Mouse (Mus musculus) kidney, postnatal 0 days (tissue): ENCODE measurements around the gene Mfap2. TPM values are rescaled to one million over a fixed set of nuclear protein-coding genes. Genes with fewer than 3 reads are reported as not detected.

Experiments
- ATAC-seq: fragments of 200-750 bp; cut with Nextera tagmentation; replicated peaks from 2 replicates; pipeline ENCODE4 v1.8.0; 2017; ENCODE audit warnings: low read depth, moderate number of reproducible peaks, moderate TSS enrichment, moderate library complexity; ENCODE audit not compliant: low FRiP score
- DNase-seq: peaks from one replicate; pipeline ENCODE4 v3.0.0-alpha.2; 2016; ENCODE audit warnings: low spot score
- H3K27ac ChIP-seq: fragments of 300-500 bp; sonication (generic); 2 replicates; pipeline ENCODE4 v1.5.1; 2014; ENCODE audit warnings: mild to moderate bottlenecking
- H3K27me3 ChIP-seq: fragments of 300-500 bp; sonication (generic); 2 replicates; pipeline ENCODE4 v1.6.1; 2014; ENCODE audit warnings: low read length, mixed read lengths; ENCODE audit not compliant: insufficient read depth
- H3K36me3 ChIP-seq: fragments of 300-500 bp; sonication (generic); 2 replicates; pipeline ENCODE4 v1.6.1; 2014; ENCODE audit warnings: low read length, mixed read lengths; ENCODE audit not compliant: insufficient read depth
- H3K4me1 ChIP-seq: fragments of 300-500 bp; sonication (generic); replicated peaks from 2 replicates; pipeline ENCODE4 v1.6.1; 2014; ENCODE audit warnings: antibody characterized with exemption, low read length, mixed read lengths; ENCODE audit not compliant: insufficient read depth
- H3K4me2 ChIP-seq: fragments of 300-500 bp; sonication (generic); 2 replicates; pipeline ENCODE4 v1.6.1; 2014; ENCODE audit warnings: mild to moderate bottlenecking, low read length, moderate library complexity, mixed read lengths
- H3K4me3 ChIP-seq: fragments of 300-500 bp; sonication (generic); replicated peaks from 2 replicates; pipeline ENCODE4 v1.5.1; 2014; ENCODE audit warnings: low read depth, low read length
- H3K9ac ChIP-seq: fragments of 300-500 bp; sonication (generic); 2 replicates; pipeline ENCODE4 v1.6.1; 2014; ENCODE audit warnings: low read depth, low read length
- H3K9me3 ChIP-seq: fragments of 300-500 bp; sonication (generic); replicated peaks from 2 replicates; pipeline ENCODE4 v1.6.1; 2016; ENCODE audit warnings: low read length, inconsistent platforms, mixed read lengths
- CTCF ChIP-seq: IDR thresholded peaks from 2 replicates; pipeline ENCODE4 v1.5.1; 2016; ENCODE audit warnings: antibody characterized with exemption, low read depth, mild to moderate bottlenecking, moderate library complexity
- WGBS: fragments of 180-500 bp; shearing (Covaris S2); extraction: QIAGEN DNeasy Blood & Tissue Kit; methylation state at CpG from one replicate; pipeline ENCODE4 v1.1.7; 2014; 5-methylcytosine and 5-hydroxymethylcytosine counted together
- polyA plus RNA-seq: library from polyadenylated mRNA; unstranded; fragments of >200 nt; fragmentation: Nextera tagmentation; extraction: Ambion mirVana; gene quantifications from 2 replicates; pipeline ENCODE4 v1.2.1, GENCODE M21; 2015

Gene Mfap2
- polyA plus RNA-seq, 1 experiment from 2014 or later = 330 TPM

DNA sequence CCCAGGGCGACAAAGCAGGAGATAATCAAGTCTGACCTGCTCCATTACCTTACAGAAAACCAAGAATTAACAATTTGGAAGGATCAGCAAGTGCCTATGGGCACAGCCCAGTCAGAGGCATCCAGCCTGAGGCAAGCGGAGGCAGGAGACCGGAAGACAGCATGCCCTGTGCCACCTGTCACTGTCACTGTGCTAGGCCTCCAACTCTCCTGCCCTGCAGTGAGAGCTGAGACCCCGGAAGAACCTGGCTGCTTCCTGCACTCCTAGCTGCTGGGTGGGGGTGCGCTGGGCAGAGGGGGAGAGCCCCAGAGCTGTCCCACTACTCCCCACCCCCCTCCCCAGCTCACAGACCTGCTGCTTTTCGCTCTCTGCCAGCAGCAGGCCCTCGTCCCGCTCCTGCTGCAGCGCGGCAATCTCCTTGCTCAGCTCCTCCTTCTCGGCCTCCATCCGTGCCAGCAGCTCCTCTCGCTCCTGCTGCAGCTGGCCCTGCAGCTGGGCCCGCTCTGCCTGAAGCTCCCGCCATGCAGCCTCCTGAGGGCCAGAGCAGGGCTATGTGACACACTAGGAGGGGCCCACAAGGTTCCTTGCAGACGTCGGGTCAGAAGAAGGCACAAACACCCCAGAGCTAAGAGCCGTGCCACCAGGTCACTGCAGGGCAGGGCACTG lies 20.5 kb downstream of the Mfap2 start:
- Histone ChIP-seq H3K36me3 (peaks cover 49% of the 10 kb centered on the region), H3K4me2 (no peak overlapping the region), H3K9me3 (no peaks in the 10 kb centered on the region), H3K27me3 (no peaks in the 10 kb centered on the region), H3K4me1 (no peaks in the 10 kb centered on the region), H3K9ac (no peak overlapping the region), H3K4me3 (no peak overlapping the region), H3K27ac (no peak overlapping the region)
- no peak for DNase-seq
- TF ChIP-seq CTCF = no peak
- WGBS = 91% methylated on average over 18 of the region's 18 CpGs
- no peak for ATAC-seq

DNA sequence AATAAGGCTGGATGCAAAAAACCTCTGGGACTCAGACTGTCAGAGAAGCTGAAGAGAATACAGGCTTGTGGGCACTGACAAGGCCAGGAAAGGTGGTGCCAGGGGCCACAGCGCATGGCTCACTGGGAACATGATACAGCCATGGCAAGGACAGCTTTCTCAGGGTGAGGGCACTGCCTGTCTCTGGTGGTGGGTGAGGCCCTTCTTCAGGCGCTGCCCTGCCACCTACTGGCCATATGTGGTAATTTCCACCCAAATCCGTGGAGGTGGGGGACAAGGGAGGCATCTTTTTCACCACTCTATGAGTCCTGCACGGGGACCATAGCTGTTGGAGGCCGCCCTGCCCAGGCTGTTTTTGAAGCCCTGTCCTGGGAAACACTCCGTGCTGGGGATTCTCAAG lies 21.5 kb downstream of the Mfap2 start:
- Histone ChIP-seq H3K4me3 (no peak overlapping the region), H3K4me1 (no peaks in the 10 kb centered on the region), H3K9ac (no peak overlapping the region), H3K9me3 (no peaks in the 10 kb centered on the region), H3K27me3 (no peaks in the 10 kb centered on the region), H3K4me2 (no peak overlapping the region), H3K36me3 (peaks cover 45% of the 10 kb centered on the region), H3K27ac (no peak overlapping the region)
- 7% methylated on average over 6 of the region's 6 CpGs for WGBS
- peak; percentile 90 for DNase-seq
- peak; percentile 95 for TF ChIP-seq CTCF
- ATAC-seq = peak; percentile 42

DNA sequence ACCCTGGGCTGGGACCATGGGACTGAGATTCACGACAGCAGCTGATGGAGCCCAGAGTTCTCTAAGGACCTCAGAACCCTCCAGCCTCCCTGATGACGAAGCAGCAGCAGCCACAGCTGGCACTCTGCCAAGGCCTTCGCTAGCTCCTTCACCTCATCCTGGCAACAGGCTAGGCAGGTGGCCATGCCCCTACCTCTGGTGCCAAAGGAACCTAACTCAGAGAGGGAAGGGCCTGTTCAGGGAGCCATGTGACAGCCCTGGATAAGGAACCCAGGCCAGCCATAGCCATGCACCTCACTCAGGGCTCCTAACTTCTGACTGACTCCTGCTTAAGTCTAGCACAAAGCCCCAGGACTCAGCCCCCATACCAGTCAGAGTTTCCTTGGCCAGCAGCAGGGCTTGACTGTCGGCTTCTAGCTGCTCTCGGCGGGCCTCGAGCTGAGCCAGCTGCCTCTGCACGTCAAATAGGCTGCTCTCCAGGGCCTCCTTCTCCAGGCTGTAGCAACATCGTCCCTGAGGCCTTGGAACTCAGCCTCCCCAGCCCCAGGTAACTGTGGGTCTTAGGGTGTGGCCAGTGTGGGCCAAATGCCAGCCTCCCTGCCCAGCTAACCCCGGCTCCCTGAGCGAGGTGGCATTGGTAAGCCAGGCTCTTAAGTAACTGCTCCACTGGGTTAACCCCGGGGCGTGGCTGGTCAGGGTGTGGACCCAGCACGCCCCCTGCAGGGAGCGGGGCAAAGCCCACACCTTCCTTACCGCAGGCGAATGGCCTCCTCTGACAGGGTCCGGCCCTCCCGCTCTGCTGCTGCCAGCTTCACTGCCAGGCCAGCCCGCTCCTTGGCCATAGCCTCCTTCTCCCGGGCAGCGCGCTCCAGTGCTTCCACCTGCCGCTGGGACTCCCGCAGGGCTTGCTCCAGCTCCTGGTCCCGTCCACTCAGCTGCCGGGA lies 23.7 kb downstream of the Mfap2 start:
- Histone ChIP-seq H3K36me3 (peaks cover 60% of the 10 kb centered on the region), H3K27ac (no peak overlapping the region), H3K4me1 (no peaks in the 10 kb centered on the region), H3K4me2 (no peak overlapping the region), H3K9ac (no peak overlapping the region), H3K4me3 (no peak overlapping the region), H3K27me3 (no peaks in the 10 kb centered on the region), H3K9me3 (no peaks in the 10 kb centered on the region)
- DNase-seq (no peak), ATAC-seq (peak; percentile 55; the same call in 1 of the 2 replicates)
- 63% methylated on average over 27 of the region's 27 CpGs for WGBS
- peak; percentile 41 for TF ChIP-seq CTCF

DNA sequence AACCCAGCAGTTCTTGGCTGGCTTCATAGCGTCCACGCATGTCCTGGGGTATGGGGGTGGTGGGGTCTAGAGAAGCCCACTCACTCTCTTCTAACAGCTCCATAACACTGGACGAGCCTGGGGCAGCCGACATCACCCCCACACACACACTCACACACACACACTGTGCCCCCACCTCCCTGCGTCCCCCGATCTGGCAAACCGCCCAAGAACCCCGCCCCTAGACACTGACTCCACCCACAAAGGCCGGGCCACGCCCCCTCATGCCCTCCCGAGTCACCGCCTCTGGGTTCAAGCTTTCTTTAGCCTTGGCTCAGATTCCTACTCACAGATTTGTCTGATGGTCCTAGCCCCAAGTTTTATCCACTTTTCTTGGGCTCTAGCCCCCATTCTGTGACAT lies 30.9 kb downstream of the Mfap2 start:
- DNase-seq (no peak), ATAC-seq (peak; percentile 40; the same call in 1 of the 2 replicates)
- no peak overlapping the region for H3K4me2 ChIP-seq

DNA sequence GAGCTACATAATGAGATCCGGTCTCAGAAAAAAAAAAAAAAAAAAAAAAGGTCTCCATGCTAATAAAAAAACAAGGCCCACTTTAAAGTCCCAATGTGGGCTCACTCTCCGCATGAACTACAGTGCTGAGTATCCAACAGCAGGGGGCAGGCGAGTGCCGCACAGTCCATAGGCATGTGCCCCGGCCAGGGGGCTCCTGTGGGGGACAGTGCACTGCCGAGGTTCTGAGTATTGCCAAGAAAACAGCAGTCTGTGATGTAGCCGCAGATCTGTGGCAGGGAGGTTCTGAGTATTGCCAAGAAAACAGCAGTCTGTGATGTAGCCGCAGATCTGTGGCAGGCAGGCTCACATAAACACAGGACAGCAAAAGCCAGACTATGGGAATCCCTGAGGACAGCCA lies 34.6 kb downstream of the Mfap2 start:
- Histone ChIP-seq H3K4me1 (peaks cover 11% of the 10 kb centered on the region; the same call in 1 of the 2 replicates), H3K4me2 (no peak overlapping the region), H3K27me3 (no peaks in the 10 kb centered on the region), H3K9me3 (no peaks in the 10 kb centered on the region), H3K36me3 (0 out of 2 replicates have a peak, but pooled peaks cover 21% of the 10 kb centered on the region), H3K27ac (peak overlapping the region; percentile 2; the same call in 1 of the 2 replicates), H3K9ac (no peak overlapping the region), H3K4me3 (no peak overlapping the region)
- 8% methylated on average over 8 of the region's 8 CpGs for WGBS
- peak; percentile 85 for TF ChIP-seq CTCF
- DNase-seq (peak; percentile 90), ATAC-seq (peak; percentile 50; the same call in 1 of the 2 replicates)

More for the DNA sequence above, 30.9 kb downstream of the Mfap2 start:
- TF ChIP-seq CTCF = no peak
- Histone ChIP-seq H3K4me3 (no peak overlapping the region), H3K27ac (no peak overlapping the region), H3K9me3 (no peaks in the 10 kb centered on the region), H3K27me3 (no peaks in the 10 kb centered on the region), H3K4me1 (no peaks in the 10 kb centered on the region), H3K36me3 (peaks cover 36% of the 10 kb centered on the region; the same call in 1 of the 2 replicates), H3K9ac (no peak overlapping the region)
- 39% methylated on average over 12 of the region's 12 CpGs for WGBS

DNA sequence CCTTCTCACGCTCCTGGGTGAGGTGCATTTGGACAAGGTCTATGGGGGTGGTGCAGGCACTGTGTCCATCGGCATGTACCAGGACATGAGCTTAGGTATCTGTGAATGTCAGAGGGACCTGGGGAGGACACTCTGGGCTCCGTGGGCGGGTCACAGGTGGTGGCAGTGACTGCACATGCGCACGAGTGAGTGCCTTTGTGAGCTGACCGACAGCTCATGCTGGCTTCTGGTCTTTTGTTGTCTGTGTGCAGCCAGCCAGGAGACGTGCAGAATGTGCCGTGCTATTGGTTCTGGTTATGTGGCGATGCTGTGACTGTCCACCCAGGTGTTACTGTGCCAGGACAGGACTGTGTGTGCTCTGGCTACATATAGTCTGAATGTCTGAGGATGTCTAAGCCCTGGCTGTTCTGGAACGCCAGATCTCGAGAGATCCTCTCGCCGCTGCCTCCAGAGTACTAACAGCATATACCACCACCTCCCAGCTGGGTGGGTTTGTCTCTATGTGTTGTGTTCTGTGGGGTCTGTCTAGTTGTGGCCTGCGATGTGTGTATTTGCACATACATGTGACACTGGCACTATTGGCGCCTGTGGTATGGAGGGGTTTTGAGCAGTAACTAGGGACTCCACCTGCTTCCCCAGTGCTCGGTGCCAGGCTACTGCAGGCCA lies 38.7 kb downstream of the Mfap2 start:
- DNase-seq = no peak
- H3K4me1 ChIP-seq = peaks cover 22% of the 10 kb centered on the region; the same call in 1 of the 2 replicates
- H3K36me3 ChIP-seq = 0 out of 2 replicates have a peak, but pooled peaks cover 8% of the 10 kb centered on the region
- TF ChIP-seq CTCF = no peak
- no peaks in the 10 kb centered on the region for H3K27me3 ChIP-seq
- H3K4me2 ChIP-seq = no peak overlapping the region
- WGBS = 64% methylated on average over 17 of the region's 17 CpGs
- no peak overlapping the region for H3K27ac ChIP-seq
- H3K9ac ChIP-seq = no peak overlapping the region
- H3K9me3 ChIP-seq = no peaks in the 10 kb centered on the region
- ATAC-seq = no peak
- H3K4me3 ChIP-seq = no peak overlapping the region
